Mouse (Mus musculus) frontal cortex, postnatal 25 days (tissue): Measurements from ENCODE around the gene Pold1.
A peak's percentile ranks its signal among the peaks of the same experiment; 100 is the strongest.

Experiments
- DNase-seq, 2 experiments: peaks; one replicate each; pipeline ENCODE4 v3.0.0; 2022; ENCODE audit warnings: low spot score in 2 of 2

Pold1 gene

GRCm38 (mm10) chr7:44548497-44549087, at the start of gene Pold1:
Gene Pold1 (minus strand): TSS chr7:44548849.
- peak; percentile 97 to 100 for DNase-seq

DNA sequence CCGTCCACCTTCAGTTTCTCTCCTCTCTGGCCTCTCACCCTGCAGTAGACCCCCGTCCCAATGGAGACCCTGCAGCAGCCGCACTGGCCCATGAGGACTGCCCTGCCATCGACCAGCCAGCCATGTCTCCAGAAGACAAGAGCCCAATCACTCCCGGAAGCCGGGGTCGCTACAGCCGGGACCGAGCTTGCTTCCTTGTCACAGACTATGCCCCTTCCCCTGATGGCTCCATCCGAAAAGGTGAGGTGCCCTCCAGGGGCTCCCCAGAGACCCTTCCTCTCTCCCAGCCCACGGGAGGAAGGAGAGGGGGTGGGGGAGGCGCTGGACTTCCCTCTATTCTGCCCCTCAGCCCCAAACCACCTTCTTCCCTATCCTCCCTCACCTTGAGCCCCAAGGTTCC, 49.7 kb upstream of the Pold1 start:
- DNase-seq: no peak

DNA sequence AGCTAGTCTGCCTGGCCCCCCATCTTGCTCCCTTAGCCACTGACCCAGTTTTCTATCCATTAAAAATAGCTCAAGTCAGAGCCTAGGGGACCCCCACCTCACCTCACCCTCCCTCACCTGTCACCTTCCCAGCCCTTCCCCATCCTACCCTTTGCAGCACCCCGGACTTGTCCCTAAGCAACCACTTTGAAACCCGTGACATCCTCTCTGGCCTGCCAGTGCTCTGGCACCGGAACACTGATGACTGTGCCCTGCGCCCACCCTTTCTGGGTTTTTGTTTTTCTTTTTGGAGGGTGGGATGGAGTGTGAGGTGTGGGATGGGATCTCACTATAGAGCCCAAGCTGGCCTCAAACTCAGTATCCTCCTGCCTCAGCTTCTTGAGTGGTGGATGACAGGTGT, 49.0 kb upstream of the Pold1 start:
- no peak for DNase-seq

DNA sequence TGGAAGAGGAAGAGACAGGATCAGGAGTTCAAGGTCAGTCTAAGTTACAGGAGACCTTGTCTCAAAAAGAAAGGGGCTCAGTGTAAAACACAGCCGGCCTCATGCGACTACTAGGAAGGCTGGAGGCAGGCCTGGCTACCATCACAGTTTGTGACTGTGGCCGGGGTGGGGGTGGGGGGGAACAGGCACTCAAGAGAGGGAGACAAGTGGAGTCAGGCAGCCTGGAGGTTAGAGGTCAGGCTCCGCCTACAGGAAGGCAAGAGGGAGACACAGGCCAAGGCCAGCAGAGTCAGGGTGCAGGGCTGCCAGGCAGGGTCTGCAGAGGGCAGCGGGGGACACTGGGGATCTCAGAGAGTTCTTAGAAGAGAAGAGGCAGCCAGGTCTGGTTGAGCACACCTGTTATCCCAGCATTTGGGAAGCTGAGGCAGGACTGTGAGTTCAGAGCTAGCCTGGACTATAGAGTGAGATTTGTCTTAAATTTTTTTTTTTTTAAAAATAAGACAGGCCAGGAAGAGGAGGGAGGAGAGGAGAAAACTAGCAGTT, 48.4 kb upstream of the Pold1 start:
- no peak for DNase-seq

GRCm38 (mm10) chr7:44596051-44596450, 47.4 kb upstream of the Pold1 start:
- DNase-seq: no peak

GRCm38 (mm10) chr7:44595131-44595561, 46.5 kb upstream of the Pold1 start:
- no peak for DNase-seq

GRCm38 (mm10) chr7:44594291-44594690, 45.6 kb upstream of the Pold1 start:
- no peak for DNase-seq

DNA sequence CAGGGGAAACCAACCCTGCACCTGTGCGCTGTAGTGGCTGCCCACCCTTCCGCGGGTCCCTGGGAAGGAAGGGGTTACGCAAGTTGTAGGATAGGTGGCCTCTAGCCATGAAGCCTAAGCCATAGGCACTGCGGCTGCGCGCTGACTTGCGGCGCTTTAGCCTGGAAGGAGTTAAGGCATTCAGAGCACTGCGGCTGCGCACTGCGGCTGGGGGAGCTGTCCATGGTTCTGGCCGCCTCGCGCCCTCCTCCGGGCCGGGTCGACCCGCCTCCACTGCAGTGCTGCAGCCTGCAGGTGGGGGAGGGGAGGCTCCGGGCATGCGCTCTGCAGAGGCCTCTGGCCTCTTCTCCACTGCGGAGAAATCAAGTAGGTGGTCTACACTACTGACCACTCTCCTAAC, 45.1 kb upstream of the Pold1 start:
- peak; percentile 78 to 84 for DNase-seq

GRCm38 (mm10) chr7:44593051-44593450, 44.4 kb upstream of the Pold1 start:
- no peak for DNase-seq

DNA sequence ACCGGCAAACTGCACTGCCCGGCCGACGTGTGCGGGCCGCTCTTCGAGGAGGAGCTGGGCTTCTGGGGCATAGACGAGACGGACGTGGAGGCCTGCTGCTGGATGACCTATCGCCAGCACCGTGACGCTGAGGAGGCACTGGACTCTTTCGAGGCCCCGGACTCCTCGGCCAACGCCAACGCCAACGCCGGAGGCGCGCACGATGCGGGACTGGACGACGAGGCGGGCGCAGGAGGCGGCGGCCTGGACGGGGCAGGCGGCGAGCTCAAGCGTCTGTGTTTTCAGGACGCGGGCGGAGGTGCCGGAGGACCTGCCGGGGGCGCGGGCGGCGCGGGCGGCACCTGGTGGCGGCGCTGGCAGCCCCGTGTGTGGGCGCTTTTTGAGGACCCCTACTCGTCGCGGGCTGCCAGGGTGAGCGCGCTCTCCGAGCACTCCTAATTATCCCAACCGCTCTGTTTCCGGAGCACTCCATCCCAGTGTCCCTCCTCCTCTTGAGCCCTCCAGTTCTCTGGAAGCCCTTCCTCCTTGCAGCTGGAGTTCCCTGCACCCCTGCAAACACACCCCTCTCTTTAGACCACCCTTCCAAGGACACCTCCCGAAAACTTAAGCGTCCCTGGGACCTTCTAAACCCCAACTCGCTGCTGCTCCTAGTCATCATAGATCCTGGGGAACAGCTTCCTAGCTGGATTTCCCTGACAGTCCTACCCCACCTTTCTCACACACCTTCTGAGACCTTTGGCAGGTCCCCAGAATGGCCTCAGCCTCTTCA, 42.9 kb upstream of the Pold1 start:
- DNase-seq: no peak

- DNase-seq: peak; percentile 75 to 81
Measured at GRCm38 (mm10) chr7:44590402-44591347, 42.0 kb upstream of the Pold1 start, which contains the start of gene Kcnc3. Gene Kcnc3 (plus strand): TSS chr7:44590664.

- no peak for DNase-seq
Measured at GRCm38 (mm10) chr7:44589946-44590345, 41.3 kb upstream of the Pold1 start.

DNA sequence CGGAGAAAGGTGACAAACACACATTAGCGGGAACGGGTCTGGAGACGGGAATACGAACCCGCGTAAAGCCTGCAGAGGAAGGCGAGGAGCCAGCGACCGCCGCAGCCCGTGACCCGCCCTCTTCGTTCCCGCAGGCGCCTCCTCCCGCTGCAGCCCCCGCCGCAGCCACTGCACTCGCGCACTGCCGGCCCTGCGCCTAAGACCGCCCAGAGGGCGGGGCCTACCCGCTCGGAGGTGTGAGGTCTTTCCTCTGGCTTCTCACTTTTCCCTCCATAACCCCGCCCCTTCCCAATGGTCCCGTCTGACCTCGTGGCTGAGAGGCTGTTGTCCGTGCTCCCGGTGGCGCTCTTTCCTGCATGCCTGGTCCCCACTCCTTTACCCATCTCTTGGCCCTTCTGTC, 40.5 kb upstream of the Pold1 start:
- DNase-seq: peak; percentile 46 to 48

GRCm38 (mm10) chr7:44588338-44588737, 39.7 kb upstream of the Pold1 start:
- no peak for DNase-seq

GRCm38 (mm10) chr7:44587676-44588075, 39.0 kb upstream of the Pold1 start:
- DNase-seq: no peak

GRCm38 (mm10) chr7:44586930-44587329, 38.3 kb upstream of the Pold1 start:
- peak; percentile 52 to 68 for DNase-seq

GRCm38 (mm10) chr7:44586518-44586917, 37.9 kb upstream of the Pold1 start:
- peak; percentile 42 to 67 for DNase-seq

- DNase-seq: no peak
Measured at GRCm38 (mm10) chr7:44585606-44586005, 37.0 kb upstream of the Pold1 start.

DNA sequence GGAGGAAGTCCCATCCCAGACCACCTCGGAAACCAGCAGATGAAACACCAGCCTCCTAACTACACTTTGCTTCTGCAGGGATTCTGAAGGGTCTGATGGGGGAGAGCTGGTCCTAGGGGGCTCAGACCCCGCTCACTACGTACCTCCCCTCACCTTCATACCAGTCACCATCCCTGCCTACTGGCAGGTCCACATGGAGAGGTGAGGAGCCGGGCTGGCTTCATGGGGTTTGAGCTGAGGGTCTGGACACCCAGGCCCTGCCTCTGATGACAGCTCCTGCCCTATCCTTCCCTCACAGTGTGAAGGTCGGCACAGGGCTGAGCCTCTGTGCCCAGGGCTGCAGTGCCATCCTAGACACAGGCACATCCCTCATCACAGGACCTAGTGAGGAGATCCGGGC, 36.3 kb upstream of the Pold1 start:
- no peak for DNase-seq

DNA sequence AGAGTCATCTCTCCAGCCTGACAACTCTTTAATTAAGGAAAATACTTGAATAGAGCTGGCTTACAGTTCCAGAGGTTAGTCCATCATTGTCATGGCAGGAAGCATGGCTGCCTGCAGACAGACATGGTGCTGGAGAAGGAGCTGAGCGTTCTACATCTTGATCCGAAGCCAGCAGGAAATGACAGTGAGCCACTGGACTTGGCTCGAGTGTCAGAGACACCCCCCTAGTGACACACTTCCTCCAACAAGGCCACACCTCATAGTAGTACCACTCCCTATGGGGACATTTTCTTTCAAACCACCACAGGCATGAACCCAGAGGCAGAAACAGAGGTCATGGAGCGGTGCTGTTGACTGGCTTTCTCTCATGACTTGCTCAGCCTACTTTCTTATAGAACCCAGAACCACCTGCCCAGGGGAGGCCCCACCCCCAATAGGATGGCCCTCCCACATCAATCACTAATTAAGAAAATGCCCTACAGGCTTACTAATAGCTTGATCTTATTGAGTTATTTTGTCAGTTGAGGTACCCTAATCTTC, 35.7 kb upstream of the Pold1 start:
- DNase-seq: no peak

- no peak for DNase-seq
Measured at GRCm38 (mm10) chr7:44583146-44583545, 34.5 kb upstream of the Pold1 start.

- DNase-seq: no peak
Measured at GRCm38 (mm10) chr7:44582709-44583108, 34.1 kb upstream of the Pold1 start.
